Mouse (Mus musculus): ENCODE measurements at regions not wholly inside any gene's neighbourhood (a gene's known extent, or its start where the extent isn't known, plus 50 kb on each side); places are given as distances from the start of the nearest gene placed in this dataset.

DNA sequence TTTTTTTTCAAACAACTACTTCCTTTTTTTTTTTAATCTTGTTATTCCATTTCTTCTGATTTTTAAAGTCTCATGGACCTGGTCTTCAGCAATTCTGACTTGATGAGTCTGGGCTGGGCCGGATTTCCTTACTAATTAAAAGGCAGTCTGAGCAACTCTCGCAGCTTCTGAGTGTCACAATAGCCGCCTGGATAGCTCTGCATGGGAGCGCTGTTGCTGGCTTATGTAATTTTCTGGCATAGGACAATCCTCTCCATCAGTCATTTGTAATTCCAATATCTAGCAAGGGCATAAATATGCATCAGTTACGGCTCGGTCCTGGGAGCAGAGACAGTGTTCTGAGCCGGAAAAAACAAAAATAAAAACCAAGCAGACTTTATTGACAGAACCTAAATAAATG, 165.5 kb upstream of the Runx1 start:
- no peak overlapping the region for H3K27ac ChIP-seq (ENCODE audit: insufficient read depth, low read length)
- no peak for TF ChIP-seq POLR2A (IDR thresholded peaks at IDR 0.05; ENCODE audit: low read depth, low read length)
- no peak for TF ChIP-seq CTCF (IDR thresholded peaks at IDR 0.05; ENCODE audit: borderline replicate concordance, insufficient read depth, low read length)
- H3K4me1 ChIP-seq (ENCODE audit: control insufficient read depth, insufficient read depth, low read length): no peaks in the 10 kb centered on the region
- no peak overlapping the region for H3K4me3 ChIP-seq (ENCODE audit: insufficient read depth, low read length)

DNA sequence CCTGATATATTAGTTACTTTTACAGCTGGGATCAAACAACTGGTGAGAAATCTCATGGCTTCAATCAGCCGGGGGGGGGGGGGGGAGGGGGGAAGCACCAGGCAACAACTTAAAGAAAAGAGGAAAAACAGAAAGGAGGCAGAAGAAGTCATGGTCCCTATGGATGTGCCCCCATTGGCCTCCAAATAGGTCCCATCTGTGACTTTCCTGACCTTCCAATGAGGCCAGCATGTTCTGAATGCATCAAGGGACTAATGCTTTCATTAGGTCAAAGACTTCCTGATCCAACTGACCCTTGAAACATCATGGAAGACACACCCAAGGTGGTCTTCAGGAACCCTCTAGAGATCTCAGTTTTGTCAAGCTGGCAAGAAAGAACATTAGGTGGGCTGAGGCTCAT, 162.5 kb upstream of the Runx1 start:
- no peaks in the 10 kb centered on the region for H3K4me1 ChIP-seq (ENCODE audit: control insufficient read depth, insufficient read depth, low read length)
- H3K4me3 ChIP-seq (ENCODE audit: insufficient read depth, low read length): no peak overlapping the region
- H3K27ac ChIP-seq (ENCODE audit: insufficient read depth, low read length): no peak overlapping the region
- TF ChIP-seq CTCF (IDR thresholded peaks at IDR 0.05; ENCODE audit: borderline replicate concordance, insufficient read depth, low read length) (no peak), POLR2A (IDR thresholded peaks at IDR 0.05; ENCODE audit: low read depth, low read length) (no peak)

GRCm38 (mm10) chr16:92988000-92988399, 162.1 kb upstream of the Runx1 start:
- TF ChIP-seq POLR2A (IDR thresholded peaks at IDR 0.05; ENCODE audit: low read depth, low read length): no peak
- no peak for TF ChIP-seq CTCF (IDR thresholded peaks at IDR 0.05; ENCODE audit: borderline replicate concordance, insufficient read depth, low read length)
- no peak overlapping the region for H3K4me3 ChIP-seq (ENCODE audit: insufficient read depth, low read length)
- H3K4me1 ChIP-seq (ENCODE audit: control insufficient read depth, insufficient read depth, low read length): no peaks in the 10 kb centered on the region
- no peak overlapping the region for H3K27ac ChIP-seq (ENCODE audit: insufficient read depth, low read length)

- TF ChIP-seq CTCF (IDR thresholded peaks at IDR 0.05; ENCODE audit: borderline replicate concordance, insufficient read depth, low read length): no peak
- no peak for TF ChIP-seq POLR2A (IDR thresholded peaks at IDR 0.05; ENCODE audit: low read depth, low read length)
- no peaks in the 10 kb centered on the region for H3K4me1 ChIP-seq (ENCODE audit: control insufficient read depth, insufficient read depth, low read length)
- H3K4me3 ChIP-seq (ENCODE audit: insufficient read depth, low read length): no peak overlapping the region
- no peak overlapping the region for H3K27ac ChIP-seq (ENCODE audit: insufficient read depth, low read length)
Observed at GRCm38 (mm10) chr16:92985768-92986167, 159.8 kb upstream of the Runx1 start.

DNA sequence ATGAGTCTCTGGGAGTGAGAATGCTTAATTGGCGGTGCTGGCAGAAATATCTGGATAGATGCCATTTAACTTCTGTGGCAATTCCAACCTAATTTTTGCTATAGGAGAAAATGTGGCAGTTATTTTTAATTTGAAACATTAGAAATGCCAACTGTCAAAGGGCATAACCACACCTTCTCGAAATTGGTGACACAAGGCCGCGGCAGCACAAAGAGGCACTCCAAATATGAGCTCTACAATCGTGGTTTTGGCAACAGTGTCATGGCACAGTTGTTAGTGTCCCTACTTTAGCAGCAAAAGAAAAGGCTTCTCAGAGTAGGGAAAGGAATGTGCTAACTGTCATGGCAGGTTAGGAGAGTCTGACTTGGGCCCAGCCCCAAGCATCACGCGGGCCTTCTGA, 157.0 kb upstream of the Runx1 start:
- Histone ChIP-seq H3K27ac (ENCODE audit: insufficient read depth, low read length) (no peak overlapping the region), H3K4me1 (ENCODE audit: control insufficient read depth, insufficient read depth, low read length) (no peaks in the 10 kb centered on the region), H3K4me3 (ENCODE audit: insufficient read depth, low read length) (no peak overlapping the region)
- TF ChIP-seq POLR2A (IDR thresholded peaks at IDR 0.05; ENCODE audit: low read depth, low read length): no peak
- no peak for TF ChIP-seq CTCF (IDR thresholded peaks at IDR 0.05; ENCODE audit: borderline replicate concordance, insufficient read depth, low read length)

- Histone ChIP-seq H3K4me1 (ENCODE audit: control insufficient read depth, insufficient read depth, low read length) (no peaks in the 10 kb centered on the region), H3K4me3 (ENCODE audit: insufficient read depth, low read length) (no peak overlapping the region), H3K27ac (ENCODE audit: insufficient read depth, low read length) (no peak overlapping the region)
- no peak for TF ChIP-seq POLR2A (IDR thresholded peaks at IDR 0.05; ENCODE audit: low read depth, low read length)
- no peak for TF ChIP-seq CTCF (IDR thresholded peaks at IDR 0.05; ENCODE audit: borderline replicate concordance, insufficient read depth, low read length)
Observed at GRCm38 (mm10) chr16:92979620-92980330, 153.8 kb upstream of the Runx1 start.

- TF ChIP-seq CTCF (IDR thresholded peaks at IDR 0.05; ENCODE audit: borderline replicate concordance, insufficient read depth, low read length) (no peak), POLR2A (IDR thresholded peaks at IDR 0.05; ENCODE audit: low read depth, low read length) (no peak)
- Histone ChIP-seq H3K27ac (ENCODE audit: insufficient read depth, low read length) (no peak overlapping the region), H3K4me3 (ENCODE audit: insufficient read depth, low read length) (no peak overlapping the region), H3K4me1 (ENCODE audit: control insufficient read depth, insufficient read depth, low read length) (no peaks in the 10 kb centered on the region)
Observed at GRCm38 (mm10) chr16:92976097-92976496, 150.1 kb upstream of the Runx1 start.

DNA sequence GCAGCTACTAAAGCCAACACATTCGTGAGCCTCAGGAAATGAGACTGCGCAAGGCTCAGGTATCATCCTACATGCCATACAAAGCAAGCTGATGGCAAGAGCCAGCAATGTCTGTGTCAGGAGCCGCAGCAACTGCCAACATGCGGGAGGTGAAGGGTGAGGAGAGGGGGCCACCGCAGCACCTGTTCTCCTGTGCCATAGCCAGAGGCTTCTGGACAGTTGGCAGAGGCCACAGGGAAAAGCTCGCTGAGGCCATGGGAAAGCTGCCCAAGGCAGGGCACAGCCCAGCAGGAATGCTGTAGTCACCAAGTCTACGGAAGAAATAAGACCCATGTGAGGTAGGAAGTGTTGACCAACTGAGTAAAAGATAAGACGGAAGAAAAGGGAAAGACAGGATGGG, 149.1 kb upstream of the Runx1 start:
- no peak for TF ChIP-seq POLR2A (IDR thresholded peaks at IDR 0.05; ENCODE audit: low read depth, low read length)
- TF ChIP-seq CTCF (IDR thresholded peaks at IDR 0.05; ENCODE audit: borderline replicate concordance, insufficient read depth, low read length): no peak
- Histone ChIP-seq H3K4me3 (ENCODE audit: insufficient read depth, low read length) (no peak overlapping the region), H3K27ac (ENCODE audit: insufficient read depth, low read length) (no peak overlapping the region), H3K4me1 (ENCODE audit: control insufficient read depth, insufficient read depth, low read length) (no peaks in the 10 kb centered on the region)

- Histone ChIP-seq H3K27ac (ENCODE audit: insufficient read depth, low read length) (no peak overlapping the region), H3K4me1 (ENCODE audit: control insufficient read depth, insufficient read depth, low read length) (no peaks in the 10 kb centered on the region), H3K4me3 (ENCODE audit: insufficient read depth, low read length) (no peak overlapping the region)
- no peak for TF ChIP-seq CTCF (IDR thresholded peaks at IDR 0.05; ENCODE audit: borderline replicate concordance, insufficient read depth, low read length)
- no peak for TF ChIP-seq POLR2A (IDR thresholded peaks at IDR 0.05; ENCODE audit: low read depth, low read length)
Observed at GRCm38 (mm10) chr16:92972681-92973080, 146.7 kb upstream of the Runx1 start.

- no peak for TF ChIP-seq POLR2A (IDR thresholded peaks at IDR 0.05; ENCODE audit: low read depth, low read length)
- no peak for TF ChIP-seq CTCF (IDR thresholded peaks at IDR 0.05; ENCODE audit: borderline replicate concordance, insufficient read depth, low read length)
- no peak overlapping the region for H3K27ac ChIP-seq (ENCODE audit: insufficient read depth, low read length)
- no peak overlapping the region for H3K4me3 ChIP-seq (ENCODE audit: insufficient read depth, low read length)
- no peaks in the 10 kb centered on the region for H3K4me1 ChIP-seq (ENCODE audit: control insufficient read depth, insufficient read depth, low read length)
Observed at GRCm38 (mm10) chr16:92971956-92972355, 146.0 kb upstream of the Runx1 start.

All from embryonic fibroblast, embryonic 13.5 days (primary cell).